Comparison of ENCODE assay signal across 14 mouse cellular contexts in the genomic region with DNA sequence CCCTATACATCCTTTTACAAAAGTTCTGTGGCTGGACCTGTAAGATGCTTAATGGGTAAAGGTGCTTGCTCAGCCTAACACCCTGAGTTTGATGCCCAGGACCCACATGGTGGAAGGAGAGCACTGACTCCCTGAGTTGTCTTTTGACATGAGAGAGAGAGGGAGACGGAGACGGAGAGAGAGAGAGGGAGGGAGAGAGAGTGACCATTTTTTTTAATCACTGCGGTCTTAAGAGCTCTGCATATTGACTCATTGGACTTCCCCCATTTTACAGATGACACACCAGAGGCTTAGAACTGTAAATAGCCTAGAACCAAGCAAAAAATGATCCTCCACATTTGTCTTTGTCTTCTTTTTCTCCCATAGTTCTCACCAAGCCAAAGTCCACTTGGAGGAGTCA. TPM values are rescaled to one million over a fixed set of nuclear protein-coding genes. Genes with fewer than 3 reads are reported as not detected.
A peak's percentile ranks its signal among the peaks of the same experiment; 100 is the strongest.
DNase-seq lines count a peak whose midpoint lies in the region; ATAC-seq and TF ChIP-seq lines count a peak whose summit lies in the region.
"Had no signal": no experiment of that assay in that cellular context is flagged by ENCODE, and none has a peak within 500 bp of the region (broad histone marks: within the 10 kb centered on the region; RNA-seq: fewer than 3 reads in every experiment).

No protein-coding gene starts in this region.

- no peak overlapping the region for H3K4me2 ChIP-seq in heart, embryonic 12.5 days
- H3K4me2 ChIP-seq in lung, embryonic 15.5 days = no peak overlapping the region
- no peak overlapping the region for H3K4me2 ChIP-seq in lung, postnatal 0 days (replicated peaks; ENCODE audit: low read depth, low read length)
- H3K4me2 ChIP-seq in intestine, embryonic 15.5 days (replicated peaks) = no peak overlapping the region
- no peak overlapping the region for H3K4me2 ChIP-seq in stomach, embryonic 15.5 days

- H3K4me1 ChIP-seq in heart, embryonic 12.5 days (replicated peaks) = peaks cover 49% of the 10 kb centered on the region
- peaks cover 18% of the 10 kb centered on the region for H3K4me1 ChIP-seq in lung, embryonic 15.5 days
- no peaks in the 10 kb centered on the region for H3K4me1 ChIP-seq in lung, postnatal 0 days (ENCODE audit: insufficient read depth, low read depth, low read length)
- peaks cover 40% of the 10 kb centered on the region for H3K4me1 ChIP-seq in intestine, embryonic 15.5 days (replicated peaks)
- peaks cover 54% of the 10 kb centered on the region for H3K4me1 ChIP-seq in stomach, embryonic 15.5 days

- no peaks in the 10 kb centered on the region for H3K9me3 ChIP-seq in heart, embryonic 12.5 days (replicated peaks)
- H3K9me3 ChIP-seq in lung, embryonic 15.5 days = no peaks in the 10 kb centered on the region
- H3K9me3 ChIP-seq in lung, postnatal 0 days (ENCODE audit: low read length) = no peaks in the 10 kb centered on the region
- no peaks in the 10 kb centered on the region for H3K9me3 ChIP-seq in intestine, embryonic 15.5 days
- H3K9me3 ChIP-seq in stomach, embryonic 15.5 days = no peaks in the 10 kb centered on the region
- H3K9me3 ChIP-seq: hindbrain, embryonic 15.5 days had no signal

- ATAC-seq in heart, embryonic 12.5 days (ENCODE audit: insufficient number of reproducible peaks, low FRiP score) = no peak
- ATAC-seq in lung, embryonic 15.5 days (ENCODE audit: borderline replicate concordance, extremely low read depth, low FRiP score, low TSS enrichment) = no peak
- ATAC-seq in lung, postnatal 0 days = no peak
- no peak for ATAC-seq in intestine, embryonic 15.5 days
- ATAC-seq in stomach, embryonic 15.5 days (ENCODE audit: insufficient read depth, low FRiP score, low read depth) = no peak

- H3K27me3 ChIP-seq in heart, embryonic 12.5 days (replicated peaks) = no peaks in the 10 kb centered on the region
- H3K27me3 ChIP-seq in lung, embryonic 15.5 days = no peaks in the 10 kb centered on the region
- no peaks in the 10 kb centered on the region for H3K27me3 ChIP-seq in lung, postnatal 0 days (replicated peaks; ENCODE audit: insufficient read depth, low read length)
- no peaks in the 10 kb centered on the region for H3K27me3 ChIP-seq in intestine, embryonic 15.5 days (replicated peaks)
- no peaks in the 10 kb centered on the region for H3K27me3 ChIP-seq in stomach, embryonic 15.5 days (replicated peaks)
- H3K27me3 ChIP-seq: hindbrain, embryonic 15.5 days had no signal

- no peak overlapping the region for H3K4me3 ChIP-seq in heart, embryonic 12.5 days
- no peak overlapping the region for H3K4me3 ChIP-seq in lung, embryonic 15.5 days
- H3K4me3 ChIP-seq in lung, postnatal 0 days (ENCODE audit: low read depth, low read length) = no peak overlapping the region
- no peak overlapping the region for H3K4me3 ChIP-seq in intestine, embryonic 15.5 days (replicated peaks)
- H3K4me3 ChIP-seq in stomach, embryonic 15.5 days (replicated peaks) = no peak overlapping the region
- H3K4me3 ChIP-seq: hindbrain, embryonic 15.5 days had no signal

- 85% methylated on average over 3 of the region's 3 CpGs for WGBS in heart, embryonic 12.5 days
- 51% methylated on average over 3 of the region's 3 CpGs for WGBS in lung, embryonic 15.5 days
- 76% methylated on average over 3 of the region's 3 CpGs for WGBS in lung, postnatal 0 days
- 73% methylated on average over 3 of the region's 3 CpGs for WGBS in intestine, embryonic 15.5 days
- 50% methylated on average over 3 of the region's 3 CpGs for WGBS in stomach, embryonic 15.5 days

- H3K9ac ChIP-seq in heart, embryonic 12.5 days = peak overlapping the region; percentile 19; the same call in 1 of the 2 replicates
- no peak overlapping the region for H3K9ac ChIP-seq in lung, embryonic 15.5 days
- H3K9ac ChIP-seq in lung, postnatal 0 days (replicated peaks; ENCODE audit: low read depth) = no peak overlapping the region
- no peak overlapping the region for H3K9ac ChIP-seq in intestine, embryonic 15.5 days
- H3K9ac ChIP-seq in stomach, embryonic 15.5 days = no peak overlapping the region
- H3K9ac ChIP-seq: hindbrain, embryonic 15.5 days had no signal

- no peak for TF ChIP-seq EP300 in lung, postnatal 0 days (IDR thresholded peaks at IDR 0.05)

- DNase-seq in heart, postnatal 10 days = no peak
- no peak for DNase-seq in lung, postnatal 0 days (ENCODE audit: low spot score)
- no peak for DNase-seq in gastrocnemius, postnatal 36 days
- DNase-seq in left cerebral cortex, adult 11 months (ENCODE audit: low spot score) = no peak
- DNase-seq: cerebellum, adult 9-10 months; gastrocnemius, postnatal 25 days had no signal

- TF ChIP-seq CTCF in lung, postnatal 0 days (IDR thresholded peaks at IDR 0.05) = no peak

- peaks cover 38% of the 10 kb centered on the region for H3K36me3 ChIP-seq in heart, embryonic 12.5 days
- H3K36me3 ChIP-seq in lung, embryonic 15.5 days = peaks cover 46% of the 10 kb centered on the region
- H3K36me3 ChIP-seq in lung, postnatal 0 days (ENCODE audit: insufficient read depth, low read length) = no peaks in the 10 kb centered on the region
- H3K36me3 ChIP-seq in intestine, embryonic 15.5 days = peaks cover 36% of the 10 kb centered on the region
- peaks cover 36% of the 10 kb centered on the region for H3K36me3 ChIP-seq in stomach, embryonic 15.5 days
- H3K36me3 ChIP-seq: hindbrain, embryonic 15.5 days had no signal

- peak overlapping the region; percentile 98 for H3K27ac ChIP-seq in heart, embryonic 12.5 days (ENCODE audit: poor library complexity, severe bottlenecking)
- peak overlapping the region; percentile 65; the same call in 1 of the 2 replicates for H3K27ac ChIP-seq in lung, embryonic 15.5 days
- no peak overlapping the region for H3K27ac ChIP-seq in lung, postnatal 0 days (ENCODE audit: low read length)
- H3K27ac ChIP-seq in intestine, embryonic 15.5 days = peak overlapping the region; percentile 96; the same call in 1 of the 2 replicates
- H3K27ac ChIP-seq in stomach, embryonic 15.5 days = peak overlapping the region; percentile 97

- intact Hi-C loops in heart, postnatal 10 days (cut with DNase I) = loop anchor here (2.0 kb wide), 1 partner anchor 35 kb away; no protein-coding TSS in a partner anchor
- intact Hi-C loops in gastrocnemius, postnatal 36 days (cut with DNase I) = no loop called here

RNA-seq across cellular contexts. Expression of a gene that starts 10.6 kb away (rescaled TPM):
- polyA plus RNA-seq in heart, embryonic 12.5 days (2016; fragmentation: Nextera tagmentation; extraction: Ambion mirVana) = 6.4 and 9.3 TPM in 2 replicates
- total RNA-seq in heart, postnatal 10 days (2021) = 1 to 10 TPM in 1 of 2 experiments, under 1 TPM in 1; 0.67 to 1.8 TPM
- 2.5 and 5.1 TPM in 2 replicates for polyA plus RNA-seq in lung, embryonic 15.5 days (2015; fragmentation: Nextera tagmentation; extraction: Ambion mirVana)
- polyA plus RNA-seq in lung, postnatal 0 days (2015; fragmentation: Nextera tagmentation; extraction: Ambion mirVana) = 1.5 and 2.2 TPM in 2 replicates
- polyA plus RNA-seq in intestine, embryonic 15.5 days (2015; fragmentation: Nextera tagmentation; extraction: Ambion mirVana) = 1.4 and 4.3 TPM in 2 replicates
- 4.6 and 11.8 TPM in 2 replicates for polyA plus RNA-seq in stomach, embryonic 15.5 days (2015; fragmentation: Nextera tagmentation; extraction: Ambion mirVana)
- over 10,000 TPM; 32,612 to 32,921 TPM for total RNA-seq in gastrocnemius, postnatal 36 days (2021)
- total RNA-seq: layer of hippocampus, postnatal 25 days had no signal

RNA-seq across cellular contexts. Expression of a gene that starts 27.4 kb away (rescaled TPM):
- polyA plus RNA-seq in heart, embryonic 12.5 days (2016; fragmentation: Nextera tagmentation; extraction: Ambion mirVana) = 33.4 and 38.4 TPM in 2 replicates
- total RNA-seq in heart, postnatal 10 days (2021) = 100 to 1,000 TPM; 111 to 116 TPM
- polyA plus RNA-seq in lung, embryonic 15.5 days (2015; fragmentation: Nextera tagmentation; extraction: Ambion mirVana) = 125 and 130 TPM in 2 replicates
- polyA plus RNA-seq in lung, postnatal 0 days (2015; fragmentation: Nextera tagmentation; extraction: Ambion mirVana) = 90.8 and 92.3 TPM in 2 replicates
- 130 and 145 TPM in 2 replicates for polyA plus RNA-seq in intestine, embryonic 15.5 days (2015; fragmentation: Nextera tagmentation; extraction: Ambion mirVana)
- polyA plus RNA-seq in stomach, embryonic 15.5 days (2015; fragmentation: Nextera tagmentation; extraction: Ambion mirVana) = 196 and 211 TPM in 2 replicates
- 10 to 100 TPM; 37.2 to 75.3 TPM for total RNA-seq in gastrocnemius, postnatal 36 days (2021)

RNA-seq across cellular contexts. Expression of a gene that starts 44.4 kb away (rescaled TPM):
- 12.0 and 15.2 TPM in 2 replicates for polyA plus RNA-seq in heart, embryonic 12.5 days (2016; fragmentation: Nextera tagmentation; extraction: Ambion mirVana)
- 10 to 100 TPM in 1 of 2 experiments, 1 to 10 TPM in 1; 4.1 to 19.3 TPM for total RNA-seq in heart, postnatal 10 days (2021)
- polyA plus RNA-seq in lung, embryonic 15.5 days (2015; fragmentation: Nextera tagmentation; extraction: Ambion mirVana) = 22.8 and 28.3 TPM in 2 replicates
- polyA plus RNA-seq in lung, postnatal 0 days (2015; fragmentation: Nextera tagmentation; extraction: Ambion mirVana) = 15.2 and 15.7 TPM in 2 replicates
- 44.9 and 57.4 TPM in 2 replicates for polyA plus RNA-seq in intestine, embryonic 15.5 days (2015; fragmentation: Nextera tagmentation; extraction: Ambion mirVana)
- 21.9 and 26.2 TPM in 2 replicates for polyA plus RNA-seq in stomach, embryonic 15.5 days (2015; fragmentation: Nextera tagmentation; extraction: Ambion mirVana)
- total RNA-seq in gastrocnemius, postnatal 36 days (2021) = 1 to 10 TPM; 1.8 to 6.1 TPM

RNA-seq across cellular contexts. Expression of a gene that starts 46.4 kb away (rescaled TPM):
- polyA plus RNA-seq in heart, embryonic 12.5 days (2016; fragmentation: Nextera tagmentation; extraction: Ambion mirVana) = 50.6 and 53.5 TPM in 2 replicates
- 1 to 10 TPM; 1.9 to 4.3 TPM for total RNA-seq in heart, postnatal 10 days (2021)
- polyA plus RNA-seq in lung, embryonic 15.5 days (2015; fragmentation: Nextera tagmentation; extraction: Ambion mirVana) = 2.4 and 7.4 TPM in 2 replicates
- 1.9 and 2.1 TPM in 2 replicates for polyA plus RNA-seq in lung, postnatal 0 days (2015; fragmentation: Nextera tagmentation; extraction: Ambion mirVana)
- 4.8 and 4.9 TPM in 2 replicates for polyA plus RNA-seq in intestine, embryonic 15.5 days (2015; fragmentation: Nextera tagmentation; extraction: Ambion mirVana)
- polyA plus RNA-seq in stomach, embryonic 15.5 days (2015; fragmentation: Nextera tagmentation; extraction: Ambion mirVana) = 10.4 and 13.3 TPM in 2 replicates
- total RNA-seq in gastrocnemius, postnatal 36 days (2021) = over 10,000 TPM; 17,613 to 18,280 TPM
- polyA plus RNA-seq: forebrain, embryonic 16.5 days; midbrain, embryonic 14.5 days had no signal

RNA-seq across cellular contexts. Expression of a gene that starts 53.4 kb away (rescaled TPM):
- 0.28 and 0.57 TPM in 2 replicates for polyA plus RNA-seq in heart, embryonic 12.5 days (2016; fragmentation: Nextera tagmentation; extraction: Ambion mirVana)
- total RNA-seq in heart, postnatal 10 days (2021) = not detected
- 0.34 and 0.87 TPM in 2 replicates for polyA plus RNA-seq in lung, embryonic 15.5 days (2015; fragmentation: Nextera tagmentation; extraction: Ambion mirVana)
- polyA plus RNA-seq in lung, postnatal 0 days (2015; fragmentation: Nextera tagmentation; extraction: Ambion mirVana) = 0.47 and 1.1 TPM in 2 replicates
- polyA plus RNA-seq in intestine, embryonic 15.5 days (2015; fragmentation: Nextera tagmentation; extraction: Ambion mirVana) = 5.4 and 5.6 TPM in 2 replicates
- 13.2 and 19.6 TPM in 2 replicates for polyA plus RNA-seq in stomach, embryonic 15.5 days (2015; fragmentation: Nextera tagmentation; extraction: Ambion mirVana)
- total RNA-seq in gastrocnemius, postnatal 36 days (2021) = not detected
- total RNA-seq: gastrocnemius, postnatal 25 days; layer of hippocampus, postnatal 25 days had no signal
- polyA plus RNA-seq: forebrain, embryonic 16.5 days; hindbrain, embryonic 15.5 days; midbrain, embryonic 14.5 days had no signal
